Mouse (Mus musculus): ENCODE measurements around the gene Dscam.
"Not testable (repeated sequence)": the region's sequence is repeated elsewhere in the genome, so short reads cannot be mapped to it uniquely, and the experiment has no call there.

Gene Dscam

GRCm38 (mm10) chr16:96884590-96884989 lies 286.0 kb downstream of the Dscam start:
- DNase-seq (ENCODE audit: low spot score): not testable (repeated sequence)

- no peak for DNase-seq (ENCODE audit: low spot score)
These were observed 293.3 kb downstream of the Dscam start for GRCm38 (mm10) chr16:96877271-96877670.

- no peak for DNase-seq (ENCODE audit: low spot score)
These were observed 297.8 kb downstream of the Dscam start for GRCm38 (mm10) chr16:96872799-96873198.

GRCm38 (mm10) chr16:96857571-96857970 lies 313.0 kb downstream of the Dscam start:
- DNase-seq (ENCODE audit: low spot score): peak; percentile 53

GRCm38 (mm10) chr16:96855060-96855459 lies 315.5 kb downstream of the Dscam start:
- no peak for DNase-seq (ENCODE audit: low spot score)

- DNase-seq (ENCODE audit: low spot score): peak; percentile 67
These were observed 318.2 kb downstream of the Dscam start for GRCm38 (mm10) chr16:96852383-96852782.

GRCm38 (mm10) chr16:96848916-96849315 lies 321.6 kb downstream of the Dscam start:
- peak; percentile 45 for DNase-seq (ENCODE audit: low spot score)

- no peak for DNase-seq (ENCODE audit: low spot score)
These were observed 324.0 kb downstream of the Dscam start for GRCm38 (mm10) chr16:96846585-96846984.

- DNase-seq (ENCODE audit: low spot score): no peak
These were observed 324.4 kb downstream of the Dscam start for GRCm38 (mm10) chr16:96846113-96846512.

- no peak for DNase-seq (ENCODE audit: low spot score)
These were observed 325.0 kb downstream of the Dscam start for GRCm38 (mm10) chr16:96845475-96846098.

GRCm38 (mm10) chr16:96843691-96844400 lies 326.7 kb downstream of the Dscam start:
- peak; percentile 43 for DNase-seq (ENCODE audit: low spot score)

GRCm38 (mm10) chr16:96842829-96843360 lies 327.7 kb downstream of the Dscam start:
- DNase-seq (ENCODE audit: low spot score): no peak

GRCm38 (mm10) chr16:96819649-96820048 lies 350.9 kb downstream of the Dscam start:
- DNase-seq (ENCODE audit: low spot score): peak; percentile 72

GRCm38 (mm10) chr16:96806298-96806697 lies 364.3 kb downstream of the Dscam start:
- DNase-seq (ENCODE audit: low spot score): no peak

GRCm38 (mm10) chr16:96802636-96803035 lies 367.9 kb downstream of the Dscam start:
- DNase-seq (ENCODE audit: low spot score): no peak

- no peak for DNase-seq (ENCODE audit: low spot score)
These were observed 368.8 kb downstream of the Dscam start for GRCm38 (mm10) chr16:96801650-96802237.

- peak; percentile 22 for DNase-seq (ENCODE audit: low spot score)
These were observed 375.1 kb downstream of the Dscam start for GRCm38 (mm10) chr16:96795431-96795830.

- DNase-seq (ENCODE audit: low spot score): no peak
These were observed 379.2 kb downstream of the Dscam start for GRCm38 (mm10) chr16:96791307-96791706.

GRCm38 (mm10) chr16:96788286-96788685 lies 382.3 kb downstream of the Dscam start:
- no peak for DNase-seq (ENCODE audit: low spot score)

GRCm38 (mm10) chr16:96779021-96779420 lies 391.5 kb downstream of the Dscam start:
- no peak for DNase-seq (ENCODE audit: low spot score)

GRCm38 (mm10) chr16:96774245-96774644 lies 396.3 kb downstream of the Dscam start:
- no peak for DNase-seq (ENCODE audit: low spot score)

- no peak for DNase-seq (ENCODE audit: low spot score)
These were observed 402.6 kb downstream of the Dscam start for GRCm38 (mm10) chr16:96767985-96768384.

- DNase-seq (ENCODE audit: low spot score): no peak
These were observed 403.0 kb downstream of the Dscam start for GRCm38 (mm10) chr16:96767508-96767907.
